Comparison of ENCODE assay signal across 26 mouse cellular contexts in the genomic region with DNA sequence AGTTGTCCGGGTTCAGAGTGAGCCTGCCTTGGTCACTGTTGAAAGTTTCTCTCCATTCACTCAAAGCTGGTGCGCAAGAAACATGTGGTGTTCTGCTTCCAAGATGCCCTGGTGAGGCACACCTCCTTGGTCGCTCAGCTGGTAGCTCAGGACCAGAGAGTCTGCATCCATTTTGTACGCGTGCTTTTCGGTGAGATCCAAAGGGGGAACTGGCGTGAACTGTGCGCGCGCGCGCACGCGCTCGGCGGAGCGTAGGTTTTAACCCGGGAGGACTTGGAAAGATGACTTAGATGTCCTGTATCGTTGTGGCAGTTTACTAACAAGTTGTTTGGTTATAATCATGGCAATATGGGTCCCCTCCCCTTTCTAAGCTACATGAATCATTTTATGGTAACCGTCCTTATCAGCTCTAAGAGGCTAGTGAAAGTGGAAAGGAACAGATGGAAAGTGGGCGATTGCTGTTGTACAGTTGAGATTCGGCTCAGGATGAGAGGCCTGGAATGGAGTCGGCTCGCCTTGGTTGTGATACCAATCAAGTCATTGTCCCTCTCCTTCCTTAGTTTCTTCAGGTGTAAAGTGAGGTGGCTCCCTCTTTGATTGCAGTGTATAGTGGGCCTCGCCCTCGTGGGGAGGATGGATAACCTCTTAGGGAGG. TPM values are rescaled to one million over a fixed set of nuclear protein-coding genes. Genes with fewer than 3 reads are reported as not detected.
"Had no signal": no experiment of that assay in that cellular context is flagged by ENCODE, and none has a peak within 500 bp of the region (broad histone marks: within the 10 kb centered on the region; RNA-seq: fewer than 3 reads in every experiment).

No protein-coding gene starts in this region.

- H3K4me3 ChIP-seq: limb, embryonic 10.5 days; limb, embryonic 13.5 days; liver, embryonic 12.5 days; liver, embryonic 15.5 days; lung, embryonic 15.5 days; midbrain, embryonic 12.5 days; myocyte; neural tube, embryonic 13.5 days had no signal

- H3K36me3 ChIP-seq: limb, embryonic 10.5 days; limb, embryonic 13.5 days; liver, embryonic 12.5 days; liver, embryonic 15.5 days; lung, embryonic 15.5 days; midbrain, embryonic 12.5 days; neural tube, embryonic 13.5 days had no signal

- H3K4me1 ChIP-seq: liver, embryonic 12.5 days; liver, embryonic 15.5 days; lung, embryonic 15.5 days had no signal

- ATAC-seq: intestine, postnatal 0 days; liver, embryonic 12.5 days; midbrain, embryonic 16.5 days had no signal

- H3K9ac ChIP-seq: limb, embryonic 13.5 days; liver, embryonic 12.5 days; liver, embryonic 15.5 days; lung, embryonic 15.5 days; midbrain, embryonic 12.5 days; neural tube, embryonic 13.5 days had no signal

- H3K9me3 ChIP-seq: limb, embryonic 10.5 days; liver, embryonic 12.5 days; liver, embryonic 15.5 days; lung, embryonic 15.5 days; midbrain, embryonic 12.5 days; neural tube, embryonic 13.5 days had no signal

- H3K27ac ChIP-seq: kidney, postnatal 0 days; limb, embryonic 10.5 days; limb, embryonic 13.5 days; liver, embryonic 12.5 days; liver, embryonic 15.5 days; lung, embryonic 15.5 days; midbrain, embryonic 12.5 days; neural tube, embryonic 13.5 days; stomach, postnatal 0 days had no signal

- DNase-seq: kidney, adult 2 months; kidney, postnatal 36 days; layer of hippocampus, postnatal 36 days; liver; lung, adult 18-20 months; lung, postnatal 10 days; lung, postnatal 4 days; retina, postnatal 1 day; thymus, postnatal 36 days had no signal

- H3K4me2 ChIP-seq: limb, embryonic 13.5 days; liver, embryonic 12.5 days; liver, embryonic 15.5 days; lung, embryonic 15.5 days; midbrain, embryonic 12.5 days; neural tube, embryonic 13.5 days had no signal

RNA-seq across cellular contexts. Expression of a gene that starts 2.1 kb away (rescaled TPM):
- polyA plus RNA-seq: intestine, embryonic 14.5 days; intestine, postnatal 0 days; kidney, adult 2 months; kidney, embryonic 14.5 days; limb, embryonic 10.5 days; liver, embryonic 12.5 days; liver, embryonic 15.5 days; midbrain, embryonic 16.5 days had no signal

RNA-seq across cellular contexts. Expression of a gene that starts 13.0 kb away (rescaled TPM):
- polyA plus RNA-seq: intestine, embryonic 14.5 days; intestine, postnatal 0 days; kidney, embryonic 14.5 days; kidney, postnatal 0 days; limb, embryonic 10.5 days; liver, embryonic 12.5 days; liver, embryonic 15.5 days; lung, embryonic 15.5 days; midbrain, embryonic 12.5 days; midbrain, embryonic 16.5 days; myocyte; neural tube, embryonic 13.5 days; small intestine, adult 2 months; stomach, embryonic 14.5 days; stomach, postnatal 0 days; urinary bladder, adult 2 months had no signal
